Mouse (Mus musculus): ENCODE results near the gene Mtmr4. TPM values are rescaled to one million over a fixed set of nuclear protein-coding genes. Genes with fewer than 3 reads are reported as not detected.

The Mtmr4 gene
- total RNA-seq, 1 experiment from 2014 or later: 13.7 TPM

GRCm38 (mm10) chr11:87665658-87666057 lies 73.7 kb downstream of the Mtmr4 start:
- ATAC-seq (replicated peaks; ENCODE audit: insufficient number of reproducible peaks, low FRiP score, low TSS enrichment, poor library complexity, severe bottlenecking): no peak

Other genes starting within 250 kb of the Mtmr4 start
- gene Ppm1e, start 233.1 kb upstream of the Mtmr4 start, total RNA-seq (2017): 1.1 to 8.2 TPM (median 1.6 TPM) in 3 replicates
- 2.6 to 6.8 TPM (median 6.5 TPM) in 3 replicates for gene Rad51c, start 187.2 kb upstream of the Mtmr4 start, total RNA-seq (2017)
- gene Tex14, start 187.1 kb upstream of the Mtmr4 start, total RNA-seq (2017): 3.7 to 4.4 TPM in 2 of 3 replicates, not detected in the other
- 1.5 TPM in 1 of 3 replicates, not detected in the others for gene Gm11492, start 25.5 kb upstream of the Mtmr4 start, total RNA-seq (2017)
- gene Sept4, start 23.3 kb upstream of the Mtmr4 start, total RNA-seq (2017): 6.6 to 16.9 TPM (median 9.6 TPM) in 3 replicates
- 1.2 TPM in 1 of 3 replicates, not detected in the others for gene Hsf5, start 25.0 kb downstream of the Mtmr4 start, total RNA-seq (2017)
- 5.8 to 17.9 TPM (median 10.8 TPM) in 3 replicates for gene Rnf43, start 70.6 kb downstream of the Mtmr4 start, total RNA-seq (2017)
- gene Supt4a, start 145.4 kb downstream of the Mtmr4 start, total RNA-seq (2017): 123 to 169 TPM (median 136 TPM) in 3 replicates
- gene Tspoap1, start 168.4 kb downstream of the Mtmr4 start, total RNA-seq (2017): 4.3 to 7.3 TPM (median 5.4 TPM) in 3 replicates
- not detected in 3 replicates for gene Mpo, start 201.4 kb downstream of the Mtmr4 start, total RNA-seq (2017)
- not detected in 3 replicates for gene Lpo, start 236.1 kb downstream of the Mtmr4 start, total RNA-seq (2017)

Measured in monocyte, adult 5-6 weeks (primary cell).